Mouse (Mus musculus) fat pad, adult 2 months (tissue): ENCODE data around the gene Scube3.

Experiments
- DNase-seq: peaks from one replicate; pipeline ENCODE4 v3.0.0-alpha.2; 2011; ENCODE audit warnings: low read depth, low spot score; ENCODE audit errors: extremely low read depth

Scube3 gene

DNA sequence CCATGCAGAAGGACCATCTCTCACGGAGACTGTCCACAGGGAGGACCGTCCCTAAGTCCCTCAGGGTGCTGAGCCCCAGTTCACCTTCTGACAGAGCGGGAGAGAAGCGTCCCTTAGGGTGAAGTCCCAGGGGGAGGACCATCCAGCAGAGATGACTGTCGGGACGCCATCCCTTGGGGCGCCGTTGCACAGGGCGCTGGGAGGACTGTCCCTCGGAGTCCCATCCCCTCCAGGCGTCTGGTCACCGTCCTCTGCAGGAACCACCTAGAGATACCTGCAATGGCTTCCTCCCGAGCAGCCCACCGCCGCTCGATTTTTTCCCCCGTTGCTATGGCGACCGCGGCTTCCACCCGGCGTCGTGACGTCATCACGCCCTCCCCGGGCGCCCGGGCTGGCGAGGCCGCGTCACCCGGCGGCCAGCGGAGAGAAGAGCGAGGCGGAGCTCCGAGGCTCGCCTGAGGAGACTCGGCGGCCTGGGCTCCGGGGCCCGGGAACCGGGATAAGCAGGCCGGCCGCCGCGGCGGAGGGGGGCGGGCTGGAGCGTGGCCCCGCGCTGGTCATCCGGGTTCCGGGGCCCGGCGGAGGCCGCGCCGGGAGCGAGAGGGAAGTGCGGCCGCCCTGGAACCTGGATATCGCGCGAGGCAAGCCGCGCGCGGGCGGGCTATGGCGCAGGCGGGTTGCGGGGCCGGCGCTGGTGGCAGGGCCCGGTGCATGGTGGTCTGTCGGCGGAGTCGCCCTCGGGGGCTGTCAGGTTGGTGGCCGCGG, 35.0 kb downstream of the Scube3 start, which contains the start of gene Zfp523:
TSS of gene Zfp523 (plus strand) at position 355 of the 765 bp plus-strand sequence.
- no peak for DNase-seq

DNA sequence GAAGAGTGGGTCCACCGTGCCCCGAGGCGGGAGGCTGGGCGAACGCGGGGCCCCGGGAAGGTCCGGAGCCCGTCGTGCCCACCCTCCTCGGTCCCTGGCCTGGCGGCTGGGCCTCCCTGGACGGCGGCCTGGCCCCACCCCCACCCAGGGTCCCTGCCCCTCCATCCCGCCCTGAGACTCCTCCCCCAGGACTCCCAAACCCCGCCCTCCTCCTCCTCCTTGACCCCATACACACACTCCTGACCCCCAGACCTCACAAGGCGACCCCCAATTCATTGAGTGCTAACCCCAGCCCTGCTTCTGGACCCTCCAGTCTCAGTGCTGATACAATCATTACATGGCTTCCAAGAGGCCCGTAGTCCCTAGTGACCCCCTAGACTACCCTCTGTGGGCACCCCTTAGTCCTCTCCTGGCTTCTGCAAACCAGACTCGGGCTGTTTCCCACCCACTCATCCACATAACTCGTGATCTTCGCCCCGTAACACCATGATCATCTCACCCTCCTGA, 35.7 kb downstream of the Scube3 start:
- DNase-seq: no peak

DNA sequence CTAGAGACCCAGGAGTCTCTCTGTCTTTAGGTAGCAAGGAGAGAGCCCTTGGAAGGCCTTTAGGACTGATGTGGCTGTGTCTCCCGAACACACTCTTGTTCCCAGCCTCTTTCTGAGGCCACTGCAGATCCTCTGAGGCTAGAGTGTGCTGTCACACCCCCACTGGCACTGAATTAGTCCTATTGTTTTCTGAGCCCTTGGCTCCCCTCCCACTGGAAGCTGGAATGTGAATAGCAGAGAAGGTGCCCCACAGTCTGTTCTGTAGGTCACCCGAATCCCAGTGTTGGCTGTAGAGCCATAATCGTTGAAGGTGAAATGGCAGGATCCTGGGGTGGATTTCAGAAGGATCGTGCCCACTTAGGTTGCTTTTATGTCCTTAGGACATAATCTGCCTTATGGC, 38.4 kb downstream of the Scube3 start:
- no peak for DNase-seq

DNA sequence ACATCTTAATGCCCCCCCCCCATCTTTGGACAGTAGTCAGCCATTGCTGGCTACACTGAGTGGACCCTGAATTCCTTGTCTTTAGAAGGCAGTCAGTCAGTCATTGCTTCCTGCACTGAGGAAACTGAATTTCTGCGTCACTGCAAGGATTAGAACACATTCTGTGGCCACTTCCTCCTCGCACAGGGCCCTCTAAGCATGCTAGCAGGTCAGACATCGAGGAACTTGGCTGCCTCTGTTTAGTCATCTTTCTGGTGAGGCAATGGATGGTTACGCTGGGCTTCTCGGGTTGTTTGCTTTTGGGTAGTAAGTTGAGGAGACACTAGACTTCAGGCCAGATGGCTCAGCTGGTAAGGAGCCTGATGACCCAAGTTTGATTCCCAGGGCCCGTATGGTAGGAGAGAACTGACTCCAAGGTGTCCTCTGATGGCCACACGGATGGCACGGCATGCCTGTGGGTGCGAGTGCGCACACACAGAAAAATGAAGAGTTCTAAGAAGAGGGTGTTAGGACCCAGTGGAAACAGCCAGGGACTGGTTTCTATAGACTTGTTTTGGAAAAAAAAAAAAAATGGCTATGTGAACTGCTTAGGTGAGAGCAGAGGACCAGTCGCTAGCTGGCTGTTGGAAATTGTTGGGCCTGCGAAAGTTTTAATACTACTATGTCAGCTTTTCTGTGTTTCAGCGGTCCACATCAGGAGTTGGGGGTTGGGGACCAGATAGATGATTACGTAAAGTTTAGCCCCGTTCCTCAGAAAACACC, 39.0 kb downstream of the Scube3 start:
- DNase-seq: no peak

DNA sequence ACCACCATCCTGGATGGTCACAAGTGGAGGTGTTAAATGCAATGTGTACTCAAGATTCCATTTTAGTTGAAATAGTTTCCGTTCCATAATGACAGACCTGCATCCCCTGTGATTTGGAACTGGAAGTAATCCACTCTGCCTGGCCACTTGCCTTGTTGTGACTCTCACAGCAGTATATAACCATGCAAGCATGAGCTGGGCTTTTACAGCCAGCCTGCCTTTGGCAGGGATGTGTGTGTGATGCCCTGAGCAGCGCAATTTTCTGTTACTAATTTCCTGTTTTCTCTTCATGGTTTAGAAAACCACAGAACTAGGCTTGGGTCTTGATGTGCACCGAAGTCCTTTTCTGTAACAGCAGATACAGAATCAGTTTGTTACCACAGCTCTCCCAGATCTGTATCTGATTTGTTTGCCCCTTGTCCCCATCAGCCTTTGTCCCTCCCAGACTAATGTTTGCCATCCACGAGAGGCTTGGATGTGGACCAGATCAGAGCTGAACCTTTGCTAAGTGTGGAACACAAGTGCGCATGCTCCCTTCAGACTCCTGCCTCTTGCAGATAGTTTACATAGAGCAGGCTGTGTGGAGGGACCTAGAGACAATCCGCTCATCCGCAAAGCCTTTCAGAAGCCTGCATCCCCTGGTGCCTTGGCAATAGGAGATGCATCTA, 43.2 kb downstream of the Scube3 start:
- DNase-seq: no peak

DNA sequence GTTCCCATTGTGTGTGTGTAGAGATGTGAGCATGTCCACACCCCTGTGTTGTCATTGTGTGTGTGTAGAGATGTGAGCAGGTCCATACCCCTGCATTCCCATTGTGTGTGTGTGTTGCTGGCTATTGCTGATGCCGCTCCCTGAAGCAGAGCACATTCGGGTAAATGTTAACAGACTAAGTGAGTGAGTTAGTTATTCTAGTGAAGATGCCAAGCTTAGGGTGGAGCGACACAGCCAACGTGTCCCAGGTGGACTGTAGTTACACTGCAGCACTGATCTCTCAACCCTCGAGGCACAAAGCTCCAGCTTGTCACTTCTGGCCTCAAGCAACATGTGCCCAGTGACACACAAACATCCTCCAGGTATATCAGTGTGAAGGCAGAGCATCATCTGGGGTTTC, 46.4 kb downstream of the Scube3 start:
- DNase-seq: no peak

DNA sequence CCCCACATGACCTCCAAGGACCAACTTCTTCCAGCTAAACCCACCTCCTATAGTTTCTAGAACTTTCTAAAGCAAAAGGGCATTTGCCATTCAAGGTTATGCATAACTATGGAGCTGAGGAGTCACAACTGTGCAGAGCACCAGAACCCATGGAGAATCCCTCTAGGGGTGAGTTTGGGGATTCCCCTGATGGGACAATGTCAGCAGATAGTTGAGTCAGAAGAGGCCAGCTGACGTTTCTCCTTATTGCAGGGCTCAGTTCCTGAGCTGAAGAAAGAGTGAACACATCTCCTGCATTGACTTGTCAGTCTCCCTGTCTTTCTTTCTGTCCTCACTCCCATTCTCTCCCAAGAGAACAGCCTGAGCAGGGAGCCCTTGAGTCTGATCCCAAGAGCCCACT, 50.8 kb downstream of the Scube3 start:
- no peak for DNase-seq

DNA sequence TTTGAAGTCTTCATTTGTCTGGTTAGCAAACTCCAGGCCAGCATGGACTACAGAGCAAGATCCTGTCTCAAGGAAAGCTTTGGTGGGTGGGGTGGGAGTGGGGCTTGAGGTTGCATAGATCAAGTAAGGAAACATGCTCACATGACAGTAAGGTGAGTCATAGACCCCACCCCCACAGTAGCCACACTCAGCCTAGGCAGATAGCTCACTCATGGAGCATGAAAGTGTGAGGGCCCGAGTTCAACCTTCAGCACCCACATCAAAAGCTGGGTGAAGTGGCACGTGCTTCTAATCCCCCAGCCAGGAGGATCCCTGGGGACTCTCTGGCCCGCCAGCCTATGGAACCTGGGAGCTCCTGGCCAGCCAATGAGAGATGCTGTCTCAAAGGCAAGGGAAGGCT, 51.6 kb downstream of the Scube3 start:
- no peak for DNase-seq

DNA sequence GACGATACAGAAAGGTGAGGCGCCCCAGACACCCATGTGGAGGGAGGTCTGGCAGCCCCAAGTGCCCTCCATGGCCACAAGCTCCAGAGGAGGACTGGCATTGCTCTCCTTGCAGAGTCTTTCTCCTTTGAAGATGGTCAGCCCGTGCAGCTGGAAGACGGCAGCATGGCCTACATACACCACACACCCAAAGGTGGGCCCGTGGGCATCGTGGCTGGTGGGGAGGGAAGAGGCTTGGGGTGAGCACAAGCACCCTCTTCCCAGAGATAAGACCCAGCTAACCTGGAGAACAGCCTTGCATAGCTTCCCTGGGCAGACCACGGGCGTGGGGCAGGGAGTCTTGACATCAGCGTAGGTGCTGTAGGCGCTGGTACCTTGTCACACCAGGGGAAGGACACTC, 53.1 kb downstream of the Scube3 start:
- DNase-seq: no peak

DNA sequence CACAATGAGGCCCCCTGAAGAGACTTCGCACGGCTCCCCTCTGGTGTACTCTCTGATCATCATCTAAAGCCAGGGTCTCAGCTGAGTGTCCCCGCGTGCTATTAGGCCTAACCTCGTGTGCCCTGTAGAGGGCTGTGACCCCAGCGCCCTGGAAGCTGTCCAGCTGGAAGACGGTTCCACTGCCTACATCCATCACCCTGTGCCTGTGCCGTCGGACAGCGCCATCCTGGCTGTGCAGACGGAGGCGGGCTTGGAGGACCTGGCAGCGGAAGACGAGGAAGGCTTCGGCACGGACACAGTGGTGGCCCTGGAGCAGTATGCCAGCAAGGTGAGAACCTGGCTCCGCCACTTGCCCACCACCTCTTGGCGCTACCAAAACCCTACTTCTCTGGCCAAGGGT, 55.7 kb downstream of the Scube3 start:
- DNase-seq: no peak

DNA sequence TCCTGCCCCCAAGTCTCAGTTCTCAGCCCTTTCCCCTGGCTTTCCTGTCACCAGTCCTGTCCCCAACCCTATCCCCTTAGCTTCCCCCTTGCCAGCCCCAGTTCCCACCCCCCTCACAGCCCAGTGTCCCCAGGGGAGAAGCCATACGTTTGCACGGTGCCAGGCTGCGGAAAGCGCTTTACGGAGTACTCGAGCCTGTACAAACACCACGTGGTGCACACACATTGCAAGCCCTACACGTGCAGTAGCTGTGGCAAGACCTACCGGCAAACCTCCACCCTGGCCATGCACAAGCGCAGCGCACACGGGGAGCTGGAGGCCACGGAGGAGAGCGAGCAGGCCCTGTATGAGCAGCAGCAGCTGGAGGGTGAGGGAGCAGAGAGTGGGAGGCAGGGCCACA, 60.0 kb downstream of the Scube3 start:
- DNase-seq: no peak

DNA sequence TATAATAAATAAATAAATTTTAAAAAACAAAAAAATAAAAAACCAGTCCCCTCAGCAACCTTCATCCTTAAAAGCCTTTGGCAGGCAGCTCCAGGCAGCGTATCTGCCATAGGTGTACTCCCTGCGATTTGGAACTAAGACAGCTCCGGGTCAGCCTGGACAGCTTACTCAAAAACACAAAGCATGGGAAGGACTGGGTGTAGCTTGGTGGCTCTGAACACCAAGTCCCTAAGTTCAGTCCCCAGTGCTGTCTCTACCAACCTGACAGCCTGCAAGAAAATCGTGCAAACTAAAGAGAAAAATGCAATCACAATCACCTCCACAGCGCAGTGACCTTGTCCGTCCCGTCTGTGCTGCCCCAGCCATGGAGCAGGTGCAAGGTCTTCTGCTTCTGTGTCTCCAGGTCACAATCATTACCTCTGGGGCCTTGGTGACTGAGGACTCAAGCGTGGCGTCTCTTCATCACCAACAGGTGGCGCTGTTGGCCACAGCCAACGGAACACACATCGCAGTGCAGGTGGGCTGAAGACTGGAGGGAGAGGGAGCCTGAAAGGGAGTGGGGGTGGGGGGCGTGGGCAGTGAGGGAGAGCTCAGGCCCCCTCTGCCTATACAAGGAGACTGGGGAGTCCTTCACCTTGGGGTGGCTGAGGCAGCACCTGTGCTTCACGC, 62.2 kb downstream of the Scube3 start:
- no peak for DNase-seq

DNA sequence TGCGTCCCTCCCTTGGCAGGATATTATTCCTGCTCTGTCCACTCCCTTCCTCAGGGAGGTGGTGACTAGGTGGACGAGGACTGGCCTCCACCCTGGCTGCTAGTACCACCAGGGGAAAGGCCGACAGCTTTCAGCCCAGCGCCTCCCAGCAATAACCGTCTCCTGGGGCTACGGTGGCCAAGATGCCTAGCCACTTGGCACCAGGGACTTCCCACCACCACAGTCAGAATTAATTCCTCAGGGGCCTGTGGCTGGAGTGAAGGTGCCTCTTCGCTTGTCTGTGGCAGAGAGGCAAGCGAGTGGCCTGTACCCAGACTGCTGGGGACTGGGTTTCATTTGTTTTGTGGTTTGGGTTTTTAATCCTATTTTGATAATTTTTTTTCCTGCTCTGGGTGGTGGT, 63.5 kb downstream of the Scube3 start:
- no peak for DNase-seq

DNA sequence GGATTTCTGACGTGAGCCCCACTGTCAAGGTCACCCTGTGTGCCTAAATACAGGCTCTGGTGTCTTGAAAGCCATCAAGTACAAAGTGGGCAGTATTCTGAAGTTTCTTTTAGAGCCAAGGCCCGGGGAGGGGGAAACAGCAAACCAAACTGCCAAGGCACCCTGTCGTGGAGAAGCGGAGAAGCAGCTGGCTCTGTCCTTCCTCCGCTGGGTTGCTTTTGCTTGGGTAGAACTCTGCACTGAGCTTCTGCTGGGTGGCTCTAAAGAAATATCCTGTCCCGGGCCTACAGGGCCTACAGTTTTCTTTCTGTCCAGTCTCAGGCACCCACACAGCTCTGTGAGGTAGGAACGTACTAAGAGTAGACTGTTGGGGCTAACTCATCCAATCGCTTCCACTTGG, 65.2 kb downstream of the Scube3 start:
- DNase-seq: no peak

DNA sequence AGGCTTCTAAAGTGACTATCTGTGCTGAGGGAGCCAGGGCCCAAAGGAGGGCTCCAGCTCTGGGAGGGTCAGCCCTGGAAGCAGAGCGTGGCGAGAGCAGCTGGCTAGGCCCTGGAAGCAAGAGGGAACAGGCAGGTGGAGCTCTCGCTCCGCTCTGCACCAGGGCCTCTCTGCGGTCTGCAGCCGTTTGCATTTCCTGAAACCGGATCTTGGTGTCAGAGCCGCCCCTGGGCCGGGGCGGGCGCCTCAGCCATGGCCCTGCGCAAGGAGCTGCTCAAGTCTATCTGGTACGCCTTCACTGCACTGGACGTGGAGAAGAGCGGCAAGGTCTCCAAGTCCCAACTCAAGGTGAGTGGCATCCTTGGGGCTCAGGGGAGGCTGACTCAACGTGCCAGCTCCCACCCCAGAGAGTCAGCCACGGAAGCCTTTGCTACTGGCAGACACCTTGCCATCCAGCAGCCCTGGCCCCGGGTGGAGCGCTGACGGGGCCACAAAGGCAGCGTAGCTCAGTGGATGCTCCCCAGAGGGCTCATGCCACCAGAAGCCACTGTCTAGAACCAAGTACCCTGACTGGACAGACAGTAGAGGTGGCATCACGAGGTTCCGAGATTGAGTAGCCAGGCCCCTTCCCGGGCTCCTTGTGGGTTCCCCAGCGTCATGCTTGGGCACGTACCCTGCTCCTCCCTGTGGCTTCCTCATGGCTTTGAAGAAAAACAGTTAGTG, 65.8 kb downstream of the Scube3 start, which contains the start of gene Def6:
TSS of gene Def6 (plus strand) at position 188 of the 723 bp plus-strand sequence.
- DNase-seq: no peak

DNA sequence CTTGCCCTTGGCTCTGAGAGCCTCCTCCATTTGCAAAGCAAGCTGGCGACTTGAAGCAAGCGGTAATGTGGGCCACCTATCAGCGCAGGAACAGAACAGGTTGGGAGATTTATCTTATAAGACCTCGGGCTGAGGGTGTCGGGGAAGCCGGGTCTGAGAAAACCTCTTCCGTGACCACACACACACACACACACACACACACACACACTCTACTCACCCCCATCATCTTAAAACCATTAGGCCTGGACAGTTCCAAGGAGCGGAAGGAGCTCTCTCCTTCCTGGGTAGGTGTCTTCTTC, 66.3 kb downstream of the Scube3 start:
- no peak for DNase-seq

DNA sequence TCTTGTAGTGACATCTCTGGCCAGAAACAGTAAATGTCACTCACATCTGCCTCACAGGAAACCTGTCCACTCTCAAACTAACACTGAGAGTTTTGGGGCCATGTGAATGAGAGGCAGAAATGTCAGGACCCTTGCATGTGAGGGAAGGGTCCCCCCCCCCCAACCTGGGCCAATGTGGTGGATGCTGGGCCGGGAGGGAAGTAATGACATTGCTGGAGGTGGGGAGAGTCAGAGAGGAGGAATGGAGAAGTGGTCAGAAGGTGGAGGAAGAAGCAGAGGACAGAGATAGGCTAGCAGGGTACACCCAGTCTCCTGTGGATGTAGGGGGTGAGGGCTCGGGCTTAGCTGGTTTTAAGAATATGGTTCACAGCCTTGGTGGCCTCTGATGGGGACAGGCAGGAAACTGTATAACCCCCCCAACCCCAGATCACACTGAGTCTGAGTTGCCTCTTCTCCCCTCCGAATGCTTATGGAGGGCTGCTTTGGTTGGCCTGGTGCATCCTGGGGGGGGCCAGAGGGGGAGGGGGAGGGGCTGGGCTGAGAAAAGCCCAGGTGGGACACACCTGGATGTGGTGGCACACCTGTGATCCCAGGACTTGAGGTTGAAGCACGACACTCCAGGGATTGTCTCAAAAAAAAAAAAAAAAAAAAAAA, 67.6 kb downstream of the Scube3 start:
- DNase-seq: no peak

DNA sequence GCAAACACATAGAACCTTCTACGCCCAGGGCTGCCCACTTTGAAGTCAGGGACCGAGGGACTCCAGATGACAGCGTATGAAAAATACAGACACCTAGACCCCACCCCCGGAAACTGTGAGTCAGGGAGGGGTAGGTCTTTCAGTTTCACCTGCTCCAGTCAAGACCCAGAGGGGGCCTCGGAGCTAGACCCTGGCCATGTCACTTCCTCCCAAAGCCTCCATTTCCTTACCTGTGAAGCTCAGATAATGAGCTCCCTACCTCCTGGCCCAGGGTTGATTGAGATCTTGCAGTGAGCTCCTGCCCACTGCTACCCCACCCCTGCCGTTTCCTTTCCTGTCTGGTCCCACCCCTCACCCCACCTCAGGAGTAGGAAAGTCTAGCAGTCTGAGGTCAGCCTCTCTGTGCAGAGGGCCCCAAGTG, 70.0 kb downstream of the Scube3 start:
- DNase-seq: no peak

DNA sequence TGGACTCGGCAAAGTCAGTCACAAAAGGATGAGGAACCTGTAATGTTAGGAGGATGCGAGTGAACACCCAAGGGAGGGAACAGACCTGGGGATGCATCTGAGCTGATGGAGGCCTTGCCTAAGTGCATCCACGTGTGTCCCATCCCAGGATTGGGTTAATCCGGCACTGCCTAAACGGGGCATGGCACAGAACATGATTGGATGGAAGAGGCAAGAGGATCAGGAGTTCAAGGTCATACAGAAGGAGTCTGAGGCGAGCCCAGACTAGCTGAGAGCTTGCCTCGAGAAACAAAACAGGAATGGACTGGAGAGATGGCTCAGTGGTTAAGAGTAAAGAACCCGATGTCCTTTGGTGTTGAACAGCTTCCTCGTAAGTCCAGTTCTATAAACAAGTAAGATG, 70.5 kb downstream of the Scube3 start:
- no peak for DNase-seq

DNA sequence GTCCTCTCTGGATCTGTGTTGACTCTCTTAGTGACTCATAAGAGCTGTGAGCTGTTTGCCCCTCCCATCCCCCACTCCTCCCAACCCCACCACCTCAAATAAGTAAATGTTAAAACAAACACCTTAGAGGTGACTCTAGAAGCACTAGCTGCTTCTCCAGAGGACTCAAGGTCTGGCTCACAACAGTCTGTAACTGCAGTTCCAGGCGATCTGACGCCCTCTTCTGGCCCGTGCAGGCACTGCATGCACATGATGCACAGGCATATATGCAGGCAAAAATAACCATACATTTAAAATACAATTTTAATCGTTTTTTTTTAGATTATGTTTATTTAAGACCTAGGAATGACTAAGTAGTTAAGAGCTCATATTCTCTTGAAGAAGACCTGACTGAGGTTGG, 71.3 kb downstream of the Scube3 start:
- DNase-seq: no peak
